Mouse (Mus musculus): ENCODE data around the gene Gm28230.

The Gm28230 gene

DNA sequence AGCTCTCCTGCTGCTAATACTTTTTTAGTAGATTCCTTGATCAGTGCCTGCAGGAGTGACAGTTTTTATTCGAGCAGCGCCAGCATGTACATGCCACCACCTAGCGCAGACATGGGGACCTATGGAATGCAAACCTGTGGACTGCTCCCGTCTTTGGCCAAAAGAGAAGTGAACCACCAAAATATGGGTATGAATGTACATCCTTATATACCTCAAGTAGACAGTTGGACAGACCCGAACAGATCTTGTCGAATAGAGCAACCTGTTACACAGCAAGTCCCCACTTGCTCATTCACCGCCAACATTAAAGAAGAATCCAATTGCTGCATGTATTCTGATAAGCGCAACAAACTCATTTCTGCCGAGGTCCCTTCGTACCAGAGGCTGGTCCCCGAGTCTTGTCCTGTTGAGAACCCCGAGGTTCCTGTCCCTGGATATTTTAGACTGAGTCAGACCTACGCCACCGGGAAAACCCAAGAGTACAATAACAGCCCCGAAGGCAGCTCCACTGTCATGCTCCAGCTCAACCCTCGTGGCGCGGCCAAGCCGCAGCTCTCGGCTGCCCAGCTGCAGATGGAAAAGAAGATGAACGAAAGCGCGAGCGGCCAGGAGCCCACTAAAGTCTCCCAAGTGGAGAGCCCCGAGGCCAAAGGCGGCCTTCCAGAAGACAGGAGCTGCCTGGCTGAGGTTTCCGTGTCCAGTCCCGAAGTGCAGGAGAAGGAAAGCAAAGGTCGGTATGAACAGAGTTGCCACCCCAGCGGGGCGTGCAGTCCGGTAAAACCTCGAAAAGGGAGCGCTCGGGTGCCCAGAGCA, 34.3 kb upstream of the Gm28230 start:
- DNase-seq: no peak

GRCm38 (mm10) chr2:74692808-74693431, 33.6 kb upstream of the Gm28230 start:
- DNase-seq: no peak

DNA sequence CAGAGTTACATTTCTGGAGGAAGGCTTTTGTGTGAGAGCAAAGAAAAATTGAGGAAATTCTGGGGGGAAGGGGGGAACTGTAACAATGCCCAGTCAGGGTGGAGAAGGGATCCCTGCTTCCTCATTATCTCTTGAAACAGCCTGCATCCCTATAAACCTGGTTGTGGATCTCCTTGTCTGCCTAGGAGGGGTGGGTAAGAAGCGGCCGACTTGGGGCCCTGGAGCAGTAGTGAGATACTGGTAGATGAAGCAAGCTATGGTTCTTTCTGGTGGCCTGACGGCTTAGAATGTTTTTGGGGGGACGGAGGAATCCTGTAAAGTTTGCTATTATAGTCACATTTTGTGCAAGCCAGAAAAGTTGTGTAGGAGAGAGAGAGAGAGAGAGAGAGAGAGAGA, 33.1 kb upstream of the Gm28230 start:
- DNase-seq: no peak

DNA sequence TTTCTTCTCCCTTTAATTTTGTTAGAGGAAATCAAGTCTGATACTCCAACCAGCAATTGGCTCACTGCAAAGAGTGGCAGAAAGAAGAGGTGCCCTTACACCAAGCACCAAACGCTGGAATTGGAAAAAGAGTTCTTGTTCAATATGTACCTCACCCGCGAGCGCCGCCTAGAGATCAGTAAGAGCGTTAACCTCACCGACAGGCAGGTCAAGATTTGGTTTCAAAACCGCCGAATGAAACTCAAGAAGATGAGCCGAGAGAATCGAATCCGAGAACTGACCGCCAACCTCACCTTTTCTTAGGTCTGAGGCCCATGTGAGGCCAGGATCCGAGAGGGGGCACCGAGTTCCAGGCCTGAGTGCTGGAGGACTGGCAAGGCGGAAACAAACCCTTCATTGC, 32.5 kb upstream of the Gm28230 start:
- no peak for DNase-seq

DNA sequence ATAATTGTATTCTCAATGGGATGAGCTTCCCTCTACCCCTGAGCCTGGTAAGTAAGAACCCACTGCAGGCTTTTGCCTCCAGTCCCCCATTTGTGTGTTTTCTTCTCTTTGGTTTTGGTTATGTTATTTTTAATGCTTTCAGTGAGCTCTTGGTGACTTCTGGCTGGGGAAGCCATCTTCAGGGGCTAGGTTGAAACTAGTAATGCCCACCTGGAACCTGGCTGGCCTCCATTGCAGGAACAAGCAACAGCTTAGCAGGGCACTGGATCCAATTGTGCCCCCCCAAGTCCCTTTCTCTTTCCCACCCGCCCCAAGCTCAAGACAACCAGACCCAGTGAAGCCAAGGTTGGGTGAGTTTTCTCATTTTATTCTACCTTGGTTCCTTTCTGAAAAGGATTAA, 31.1 kb upstream of the Gm28230 start:
- DNase-seq: no peak

DNA sequence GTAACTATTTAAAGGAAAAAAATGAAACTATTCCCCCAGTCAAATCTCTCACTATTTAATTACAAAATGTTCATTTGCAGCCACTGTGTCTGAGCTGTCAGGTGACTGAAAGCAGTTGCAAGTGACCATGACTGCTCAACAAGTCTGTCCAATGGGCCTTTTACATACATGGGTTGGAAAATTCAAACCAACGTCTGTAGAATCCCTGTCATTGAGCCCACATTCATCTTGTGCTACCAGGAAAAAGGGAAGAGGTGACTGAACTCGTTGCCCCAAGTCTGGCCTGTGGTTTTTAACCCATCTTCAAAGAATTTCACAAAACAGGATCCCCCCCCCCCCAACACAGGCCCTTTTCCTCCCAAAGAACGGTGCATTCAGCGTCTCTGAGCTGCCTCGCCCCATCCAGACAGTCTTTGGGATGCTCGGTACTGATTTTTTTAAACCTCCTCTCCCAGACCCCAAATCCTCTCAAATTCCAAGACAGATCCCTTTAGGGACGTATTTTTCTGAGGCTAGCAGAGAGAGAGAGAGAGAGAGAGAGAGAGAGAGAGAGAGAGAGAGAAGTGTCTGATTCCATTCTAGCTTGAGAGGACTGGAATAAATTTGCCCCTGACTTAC, 30.6 kb upstream of the Gm28230 start:
- DNase-seq: no peak

- DNase-seq: no peak
Measured at GRCm38 (mm10) chr2:74696442-74697335, 29.8 kb upstream of the Gm28230 start.

- no peak for DNase-seq
Measured at GRCm38 (mm10) chr2:74697567-74698121, 28.9 kb upstream of the Gm28230 start, which contains the start of gene Hoxd9. Gene Hoxd9 (plus strand): TSS chr2:74697727.

- DNase-seq: no peak
Measured at GRCm38 (mm10) chr2:74698201-74699052, 28.1 kb upstream of the Gm28230 start.

DNA sequence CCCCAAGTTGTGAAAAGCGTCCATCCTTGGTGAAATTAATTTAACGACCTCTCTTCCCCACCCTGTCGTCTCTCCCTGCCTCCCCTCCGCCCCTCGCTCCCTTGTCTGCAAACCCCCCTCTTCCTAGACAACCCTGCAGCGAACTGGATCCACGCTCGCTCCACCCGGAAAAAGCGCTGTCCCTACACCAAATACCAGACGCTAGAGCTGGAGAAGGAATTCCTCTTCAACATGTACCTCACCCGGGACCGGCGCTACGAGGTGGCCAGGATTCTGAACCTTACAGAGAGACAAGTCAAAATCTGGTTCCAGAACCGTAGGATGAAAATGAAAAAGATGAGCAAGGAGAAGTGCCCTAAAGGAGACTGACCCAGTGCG, 27.5 kb upstream of the Gm28230 start:
- no peak for DNase-seq

GRCm38 (mm10) chr2:74699664-74700545, 26.6 kb upstream of the Gm28230 start:
- DNase-seq: no peak

DNA sequence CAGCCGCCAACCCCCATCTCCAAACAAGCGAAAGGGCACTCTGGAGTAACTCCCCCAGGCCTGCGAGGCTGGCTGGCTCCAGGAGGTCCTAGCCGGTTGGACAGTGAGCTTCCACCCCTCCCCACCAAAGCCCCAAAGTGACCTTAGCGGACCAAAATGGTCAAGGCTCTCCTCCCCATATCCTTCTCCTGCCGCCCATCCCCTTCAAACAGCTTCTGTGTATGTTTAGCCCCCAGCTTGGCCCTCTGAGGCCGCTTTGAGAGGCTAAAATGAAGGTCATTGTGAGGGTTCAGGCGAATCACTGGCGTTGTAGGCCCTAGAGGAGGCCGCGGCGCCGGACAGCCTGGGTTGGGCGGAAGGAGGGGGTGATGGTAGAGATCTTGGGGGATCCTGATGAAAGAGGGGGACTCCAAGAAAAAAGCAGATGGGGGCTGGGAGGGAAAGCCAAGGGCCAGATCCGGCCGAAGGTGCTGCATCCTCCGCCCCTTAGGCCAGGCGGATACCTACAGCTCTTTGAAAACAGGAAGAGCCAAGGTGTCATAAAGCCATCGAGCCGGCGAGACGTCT, 25.9 kb upstream of the Gm28230 start:
- no peak for DNase-seq

- DNase-seq: peak; percentile 49 to 53
Measured at GRCm38 (mm10) chr2:74701949-74702819, 24.3 kb upstream of the Gm28230 start.

DNA sequence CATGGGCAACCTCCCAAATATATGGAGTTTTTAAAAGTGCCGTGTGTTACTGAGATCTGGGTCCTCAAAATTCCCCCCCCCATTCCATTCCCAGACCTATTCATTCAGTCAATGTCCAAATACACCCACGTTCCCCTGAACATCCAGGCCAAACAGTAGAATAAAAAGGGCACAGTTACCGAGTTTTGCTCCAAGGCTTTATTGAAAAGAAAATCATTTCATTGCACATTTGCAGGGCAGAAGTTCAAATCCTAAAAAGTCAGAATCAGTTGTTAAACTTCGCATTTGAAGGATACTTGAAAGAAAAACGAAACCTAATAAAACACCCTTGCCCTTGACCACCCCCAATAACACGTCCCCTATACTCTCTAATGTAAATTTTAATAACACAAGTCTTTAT, 23.7 kb upstream of the Gm28230 start:
- no peak for DNase-seq

DNA sequence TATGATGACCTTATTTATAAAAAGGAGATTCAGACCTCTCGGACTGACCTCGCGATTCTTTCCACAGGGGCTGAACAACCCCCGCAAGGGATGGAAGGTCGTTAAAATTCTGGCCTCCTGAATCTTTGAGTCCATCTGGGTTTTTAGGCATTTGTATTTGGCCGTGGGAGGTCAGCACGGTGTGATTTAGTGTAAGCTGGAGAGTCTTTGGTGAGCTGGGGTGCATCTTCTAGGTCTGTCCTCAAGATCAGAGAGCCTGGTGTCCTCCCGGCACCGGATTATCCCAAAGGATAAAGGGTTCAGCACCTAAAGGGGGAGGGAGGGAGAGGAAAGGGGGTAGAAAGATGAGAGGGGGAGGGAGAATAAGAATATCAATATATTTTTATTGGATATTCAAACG, 23.2 kb upstream of the Gm28230 start:
- DNase-seq: no peak

DNA sequence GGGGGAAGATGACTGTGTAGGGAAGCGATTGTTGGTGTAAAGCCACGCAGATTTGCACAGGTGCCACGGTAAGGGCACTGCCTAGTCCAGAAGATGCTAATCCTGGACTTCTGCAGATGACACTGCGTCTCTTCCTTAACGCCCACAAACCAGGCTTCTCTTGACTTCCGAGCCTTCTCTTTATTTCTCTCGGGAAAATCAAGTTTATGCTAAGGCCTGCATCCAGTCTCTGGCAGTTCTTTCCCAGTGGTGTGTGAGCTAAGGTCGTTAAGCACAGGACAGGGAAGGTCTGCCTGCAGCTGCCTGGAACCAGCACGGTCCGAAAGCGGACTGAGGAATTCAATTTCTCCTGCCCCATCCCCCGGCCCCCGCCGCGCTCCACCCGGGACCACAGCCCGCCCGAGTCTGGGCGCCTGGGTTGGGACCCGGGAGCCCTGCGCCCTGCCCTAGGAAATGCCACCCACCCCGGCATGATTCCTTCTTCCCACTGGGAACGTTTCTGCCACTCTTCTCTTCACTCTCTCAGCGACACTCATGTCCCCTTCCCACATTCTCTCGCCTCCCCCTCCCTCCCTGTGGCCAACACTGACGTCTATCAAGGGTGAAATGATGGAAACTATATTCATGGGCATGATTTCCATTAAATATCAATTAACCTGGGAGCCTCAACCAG, 22.7 kb upstream of the Gm28230 start:
- DNase-seq: no peak

DNA sequence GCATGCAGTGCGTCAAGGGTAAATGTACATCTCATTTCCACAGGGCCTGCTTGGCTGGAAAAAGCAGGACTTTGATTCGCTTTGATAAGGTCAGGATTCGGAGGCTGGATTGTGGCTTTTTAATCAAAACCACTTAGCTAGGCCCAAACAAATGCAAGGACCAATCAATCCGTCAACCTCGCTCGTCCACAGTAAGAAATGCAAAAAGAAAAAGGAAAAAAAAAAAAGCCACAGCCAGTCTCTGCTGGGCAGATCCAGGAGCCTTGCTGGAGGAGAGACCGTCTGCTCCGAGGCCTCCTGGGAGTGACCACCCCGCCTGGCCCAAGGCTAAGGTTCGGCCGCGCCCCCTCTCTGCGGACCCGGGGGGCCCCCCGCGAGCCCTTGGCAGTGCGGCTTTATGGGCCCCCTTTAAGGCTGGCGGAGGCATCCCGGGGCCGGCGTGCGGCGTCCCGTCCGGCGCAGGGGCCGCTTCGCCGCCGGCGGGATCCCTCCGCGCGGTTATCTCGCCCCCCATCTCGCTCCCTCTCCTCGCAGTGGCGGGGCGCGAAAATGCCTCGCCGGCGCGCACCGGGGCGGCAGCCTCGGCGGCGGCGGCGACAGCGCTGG, 22.0 kb upstream of the Gm28230 start, which contains the start of gene Hoxd8:
Gene Hoxd8 (plus strand): TSS at position 223 of the 606 bp plus-strand sequence.
- no peak for DNase-seq

GRCm38 (mm10) chr2:74704999-74705466, 21.5 kb upstream of the Gm28230 start:
- no peak for DNase-seq
